Mouse (Mus musculus) ES-Bruce4 (cell line): ENCODE results near the gene Slc9a9. TPM values are rescaled to one million over a fixed set of nuclear protein-coding genes. Genes with fewer than 3 reads are reported as not detected.

Experiments
- H3K27ac ChIP-seq: 2 replicates; pipeline ENCODE4 v1.5.1; 2012; ENCODE audit warnings: low read length, inconsistent platforms; ENCODE audit not compliant: insufficient read depth
- H3K27me3 ChIP-seq: 2 replicates; pipeline ENCODE4 v1.6.1; 2012; ENCODE audit warnings: mild to moderate bottlenecking, low read length, inconsistent platforms; ENCODE audit not compliant: control insufficient read depth, poor library complexity, insufficient read depth, severe bottlenecking
- H3K36me3 ChIP-seq: 2 replicates; pipeline ENCODE4 v1.6.1; 2012; ENCODE audit warnings: inconsistent platforms, mild to moderate bottlenecking, low read length, moderate library complexity; ENCODE audit not compliant: control insufficient read depth, poor library complexity, insufficient read depth, severe bottlenecking
- H3K4me1 ChIP-seq: one replicate; pipeline ENCODE4 v1.8.1; 2011; ENCODE audit warnings: low read length; ENCODE audit not compliant: control insufficient read depth, insufficient read depth
- H3K4me3 ChIP-seq: 2 replicates; pipeline ENCODE4 v1.5.1; 2011; ENCODE audit warnings: low read depth, mild to moderate bottlenecking, low read length
- H3K9ac ChIP-seq: 2 replicates; pipeline ENCODE4 v1.6.1; 2012; ENCODE audit warnings: low read depth, mild to moderate bottlenecking, inconsistent platforms; ENCODE audit not compliant: poor library complexity, severe bottlenecking
- H3K9me3 ChIP-seq: replicated peaks from 2 replicates; pipeline ENCODE4 v1.6.1; 2012; ENCODE audit warnings: mild to moderate bottlenecking, low read length, inconsistent platforms; ENCODE audit not compliant: control insufficient read depth, poor library complexity, insufficient read depth, severe bottlenecking
- CTCF ChIP-seq: IDR thresholded peaks from one replicate; pipeline ENCODE4 v1.8.1; 2011; ENCODE audit warnings: low read depth, low read length
- EP300 ChIP-seq: IDR thresholded peaks from 2 replicates; pipeline ENCODE4 v1.6.1; 2011; ENCODE audit warnings: low read depth, low read length; ENCODE audit not compliant: insufficient read depth
- POLR2A ChIP-seq: IDR thresholded peaks from one replicate; pipeline ENCODE4 v1.8.1; 2011; ENCODE audit warnings: low read length; ENCODE audit not compliant: insufficient read depth
- polyA plus RNA-seq: library from polyadenylated mRNA; stranded (reverse); fragments of >200 nt; gene quantifications from 2 replicates; pipeline ENCODE4 v1.2.4, GENCODE M21; 2011; ENCODE audit warnings: low read depth; ENCODE audit not compliant: missing spikeins, insufficient read depth, insufficient read length

Gene Slc9a9
- polyA plus RNA-seq, 1 experiment, result not detected

DNA sequence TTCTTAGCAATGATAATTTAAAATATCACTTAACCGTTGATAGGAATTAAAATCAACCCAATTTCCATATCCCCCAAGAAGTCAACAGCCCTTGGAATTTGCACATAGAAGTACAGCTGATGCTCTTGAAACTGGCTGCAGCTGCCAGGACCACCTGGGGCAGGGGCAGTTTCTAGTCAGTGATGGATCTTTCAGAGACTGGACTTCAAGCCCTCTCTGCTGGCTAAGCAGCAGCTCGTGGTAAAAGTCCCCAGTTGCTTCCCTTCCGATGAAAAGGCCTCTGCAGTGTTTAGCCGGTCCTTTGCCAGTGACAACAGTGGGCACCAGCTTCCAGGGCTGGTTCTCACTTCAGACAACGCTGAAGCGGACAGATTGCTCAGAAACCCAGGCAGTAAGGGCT lies 62.4 kb downstream of the Slc9a9 start:
- Histone ChIP-seq H3K4me3 (no peak overlapping the region), H3K9me3 (no peaks in the 10 kb centered on the region)

DNA sequence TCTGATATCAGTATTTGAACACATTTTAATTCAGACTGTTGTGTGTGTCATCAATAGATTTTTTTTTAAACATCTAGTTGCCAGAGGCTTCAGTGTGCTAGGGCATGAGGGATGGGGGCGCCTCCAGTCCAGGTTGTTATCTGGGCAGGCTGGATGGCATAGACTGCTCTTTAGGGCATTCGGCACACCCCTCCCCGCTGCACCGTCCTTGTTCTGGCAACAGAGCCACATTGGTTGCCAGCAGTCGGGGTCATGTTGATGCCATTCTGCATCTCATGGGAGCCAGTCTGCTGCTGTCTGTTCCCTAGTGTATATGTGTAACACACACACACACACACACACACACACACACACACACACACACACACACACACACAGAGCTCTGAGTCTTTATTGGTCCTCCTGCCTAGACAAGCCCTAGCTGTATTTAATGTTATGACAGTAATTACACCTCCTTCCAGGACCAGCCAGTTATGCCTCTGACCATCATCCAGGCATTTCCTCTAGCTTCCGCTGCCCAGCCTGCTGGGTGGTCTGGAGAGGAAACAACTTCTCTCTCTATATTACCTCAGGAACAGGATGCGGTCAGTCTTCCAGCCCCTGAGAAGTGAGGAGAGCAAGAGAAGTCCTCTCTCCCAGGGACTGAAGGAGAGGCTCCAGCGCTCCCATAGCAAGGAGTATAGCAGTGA lies 63.0 kb downstream of the Slc9a9 start:
- TF ChIP-seq CTCF, result no peak
- TF ChIP-seq POLR2A, result no peak
- no peak for TF ChIP-seq EP300

More for the DNA sequence above, 62.4 kb downstream of the Slc9a9 start:
- no peak for TF ChIP-seq POLR2A
- no peak for TF ChIP-seq CTCF
- TF ChIP-seq EP300, result no peak
- no peaks in the 10 kb centered on the region for H3K36me3 ChIP-seq
- H3K27ac ChIP-seq, result no peak overlapping the region
- no peak overlapping the region for H3K9ac ChIP-seq
- no peaks in the 10 kb centered on the region for H3K4me1 ChIP-seq
- H3K27me3 ChIP-seq, result no peaks in the 10 kb centered on the region; the same call in 1 of the 2 replicates

DNA sequence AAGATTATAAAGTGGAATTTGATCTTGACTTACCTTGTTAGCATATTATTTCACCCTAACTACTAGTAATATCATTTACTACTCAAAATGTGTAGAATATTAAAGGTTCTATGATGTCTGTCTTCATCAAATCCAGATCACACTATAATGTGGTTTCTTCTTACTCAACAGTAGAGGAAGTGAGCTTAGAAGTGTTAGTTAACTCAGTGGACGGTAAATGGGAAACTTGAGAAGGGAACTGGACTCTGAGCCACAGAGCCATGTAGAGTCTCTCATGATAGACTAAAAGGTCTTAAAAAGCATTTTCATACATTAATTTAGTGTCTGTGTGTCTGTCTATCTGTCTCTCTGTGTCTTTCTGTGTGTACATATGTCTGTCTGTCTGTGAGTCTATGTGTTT lies 64.6 kb downstream of the Slc9a9 start:
- no peaks in the 10 kb centered on the region; the same call in 1 of the 2 replicates for H3K27me3 ChIP-seq
- no peaks in the 10 kb centered on the region for H3K4me1 ChIP-seq
- no peaks in the 10 kb centered on the region for H3K36me3 ChIP-seq
- H3K9ac ChIP-seq, result no peak overlapping the region
- no peak overlapping the region for H3K4me3 ChIP-seq
- H3K9me3 ChIP-seq, result no peaks in the 10 kb centered on the region
- TF ChIP-seq CTCF, result no peak
- TF ChIP-seq POLR2A, result no peak
- no peak for TF ChIP-seq EP300
- no peak overlapping the region for H3K27ac ChIP-seq

More for the DNA sequence above, 63.0 kb downstream of the Slc9a9 start:
- Histone ChIP-seq H3K4me1 (no peaks in the 10 kb centered on the region), H3K9ac (no peak overlapping the region), H3K36me3 (no peaks in the 10 kb centered on the region), H3K27me3 (no peaks in the 10 kb centered on the region; the same call in 1 of the 2 replicates), H3K9me3 (no peaks in the 10 kb centered on the region), H3K4me3 (no peak overlapping the region), H3K27ac (no peak overlapping the region)

DNA sequence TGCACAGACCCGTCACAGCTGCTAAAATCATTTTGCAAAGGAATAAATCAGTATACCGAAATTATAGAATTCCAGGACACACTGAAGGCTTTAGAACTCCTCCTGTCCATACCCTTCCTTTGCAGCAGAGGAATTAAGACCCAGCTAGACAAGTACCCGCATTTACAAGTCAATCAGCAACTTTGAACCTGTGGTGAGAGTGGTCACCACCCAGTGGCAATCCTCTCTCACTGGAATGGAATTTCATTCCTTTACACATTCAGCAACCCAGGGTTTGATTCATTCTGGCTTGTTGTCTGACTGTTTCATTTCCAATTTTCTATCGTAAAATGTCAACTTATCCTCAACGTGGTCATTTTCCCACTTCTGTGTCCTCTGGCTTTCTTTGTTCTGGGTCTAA lies 67.5 kb downstream of the Slc9a9 start:
- Histone ChIP-seq H3K27me3 (no peaks in the 10 kb centered on the region; the same call in none of the 2 replicates), H3K4me3 (no peak overlapping the region), H3K4me1 (no peaks in the 10 kb centered on the region), H3K27ac (no peak overlapping the region), H3K9me3 (no peaks in the 10 kb centered on the region), H3K36me3 (no peaks in the 10 kb centered on the region), H3K9ac (no peak overlapping the region)
- TF ChIP-seq CTCF, result no peak
- TF ChIP-seq EP300, result no peak
- no peak for TF ChIP-seq POLR2A

DNA sequence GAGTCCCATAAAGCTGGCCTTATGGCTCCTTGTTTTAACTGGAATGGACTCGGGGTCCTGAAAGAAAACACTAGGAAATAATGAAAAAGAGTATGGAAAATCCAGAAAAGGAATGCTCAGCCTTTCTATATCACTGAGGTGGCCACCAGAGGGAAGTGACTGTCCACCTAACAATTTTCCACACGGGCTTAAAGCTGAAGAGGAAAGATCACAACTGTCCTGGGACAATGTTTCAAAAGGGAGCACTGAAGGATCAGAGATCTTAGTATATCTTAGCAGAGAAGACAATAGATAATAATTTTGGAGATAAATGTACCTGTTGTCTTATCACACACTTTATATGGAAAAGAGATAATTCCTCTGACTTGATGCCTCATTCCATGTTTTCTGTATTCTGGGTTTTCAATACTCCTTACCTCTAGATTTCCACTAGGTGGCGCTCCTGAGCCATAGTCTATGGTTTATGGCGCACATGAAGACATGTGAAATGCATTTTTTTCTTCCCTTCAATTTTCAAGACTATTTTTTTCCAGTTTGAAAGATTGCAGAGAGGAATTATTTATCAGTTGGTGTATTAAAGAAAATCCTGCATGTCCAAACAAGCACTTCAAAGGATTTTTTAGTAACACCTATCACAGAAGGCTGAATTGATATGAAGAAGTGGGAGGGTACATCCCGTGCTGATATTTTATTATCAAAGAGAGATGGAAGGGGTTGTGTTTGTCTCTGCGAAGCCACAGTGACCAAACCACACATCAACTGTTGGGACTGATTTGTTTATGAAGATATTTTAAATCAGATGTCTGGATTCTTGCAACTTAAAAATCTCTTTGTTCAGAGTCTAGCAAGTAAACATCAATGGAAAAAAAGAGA lies 69.1 kb downstream of the Slc9a9 start:
- no peak overlapping the region for H3K27ac ChIP-seq
- H3K4me1 ChIP-seq, result no peaks in the 10 kb centered on the region
- no peak for TF ChIP-seq CTCF
- H3K4me3 ChIP-seq, result no peak overlapping the region
- no peaks in the 10 kb centered on the region for H3K9me3 ChIP-seq
- H3K36me3 ChIP-seq, result no peaks in the 10 kb centered on the region
- H3K27me3 ChIP-seq, result no peaks in the 10 kb centered on the region; the same call in none of the 2 replicates
- no peak overlapping the region for H3K9ac ChIP-seq

DNA sequence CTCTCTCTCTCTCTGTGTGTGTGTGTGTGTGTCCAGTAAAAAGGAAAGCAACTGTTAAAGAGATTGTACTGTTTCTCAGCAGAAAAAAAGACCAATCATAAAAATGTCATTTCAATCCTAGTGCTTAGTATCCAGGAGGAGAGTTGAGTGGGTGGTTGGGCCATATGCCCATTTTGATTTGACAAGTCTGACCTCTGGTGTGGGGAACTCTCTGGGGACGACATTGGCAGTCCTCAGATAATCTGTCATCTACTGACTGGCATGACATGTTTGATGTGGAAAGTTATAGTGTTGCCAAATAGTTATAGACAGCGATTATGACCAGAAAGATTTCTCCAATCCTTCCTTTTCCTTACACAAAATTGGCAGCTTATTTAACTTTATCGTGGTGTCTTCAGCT lies 71.1 kb downstream of the Slc9a9 start:
- Histone ChIP-seq H3K4me1 (no peaks in the 10 kb centered on the region), H3K27me3 (no peaks in the 10 kb centered on the region; the same call in none of the 2 replicates), H3K36me3 (no peaks in the 10 kb centered on the region), H3K27ac (no peak overlapping the region), H3K4me3 (no peak overlapping the region), H3K9ac (no peak overlapping the region), H3K9me3 (no peaks in the 10 kb centered on the region)
- no peak for TF ChIP-seq EP300
- no peak for TF ChIP-seq POLR2A
- TF ChIP-seq CTCF, result no peak
